In genomic region chr7:40888358-40888757, GRCm38 (mm10) we compare ENCODE assay signal across 13 mouse cellular contexts. TPM values are rescaled to one million over a fixed set of nuclear protein-coding genes. Genes with fewer than 3 reads are reported as not detected.
"Had no signal": no experiment of that assay in that cellular context is flagged by ENCODE, and none has a peak within 500 bp of the region (broad histone marks: within the 10 kb centered on the region; RNA-seq: fewer than 3 reads in every experiment).

No protein-coding gene starts in this region.

- H3K9ac ChIP-seq: limb, embryonic 15.5 days; liver, embryonic 12.5 days; lung, embryonic 14.5 days; neural tube, embryonic 15.5 days had no signal

- H3K27ac ChIP-seq: limb, embryonic 15.5 days; liver, embryonic 12.5 days; midbrain, embryonic 10.5 days; neural tube, embryonic 15.5 days had no signal

- H3K36me3 ChIP-seq: limb, embryonic 15.5 days; liver, embryonic 12.5 days; midbrain, embryonic 10.5 days; neural tube, embryonic 15.5 days had no signal

- H3K9me3 ChIP-seq: limb, embryonic 15.5 days; liver, embryonic 12.5 days; midbrain, embryonic 10.5 days; neural tube, embryonic 15.5 days had no signal

- H3K4me1 ChIP-seq: liver, embryonic 12.5 days had no signal

- ATAC-seq: intestine, postnatal 0 days; liver, embryonic 12.5 days had no signal

- H3K4me3 ChIP-seq: limb, embryonic 15.5 days; liver, embryonic 12.5 days; midbrain, embryonic 10.5 days; myocyte; neural tube, embryonic 15.5 days had no signal

- H3K4me2 ChIP-seq: limb, embryonic 15.5 days; liver, embryonic 12.5 days; lung, embryonic 14.5 days; neural tube, embryonic 15.5 days had no signal

- H3K27me3 ChIP-seq: limb, embryonic 15.5 days; liver, embryonic 12.5 days; neural tube, embryonic 15.5 days had no signal

- DNase-seq: lung, embryonic 14.5 days; lung, postnatal 10 days; lung, postnatal 4 days; midbrain, embryonic 14.5 days; retina, postnatal 1 day; thymus, postnatal 36 days had no signal

RNA-seq across cellular contexts. Expression of gene Vstm2b, which starts 9.8 kb away (rescaled TPM):
- polyA plus RNA-seq: liver, embryonic 16.5 days; myocyte had no signal
